Mouse (Mus musculus) liver, embryonic 14.5 days (tissue): ENCODE results near the gene Plekhm1.

ENCODE experiments used
- CTCF ChIP-seq: IDR thresholded peaks from 2 replicates; pipeline ENCODE4 v1.5.1; 2016; ENCODE audit warnings: antibody characterized with exemption, low read depth, control low read depth
- EP300 ChIP-seq: IDR thresholded peaks from 2 replicates; pipeline ENCODE4 v1.6.1; 2016; ENCODE audit warnings: antibody characterized with exemption, low read depth

- no peak for TF ChIP-seq CTCF
- TF ChIP-seq EP300: no peak
Observed at GRCm38 (mm10) chr11:103436282-103436681, 23.8 kb upstream of the Plekhm1 start.
